Mouse (Mus musculus) thymus, adult 2 months (tissue): ENCODE measurements around the gene Pthlh.

ENCODE experiments used
- CTCF ChIP-seq: fragments of 200-500 bp; IDR thresholded peaks from 2 replicates; pipeline ENCODE4 v1.5.1; 2012; ENCODE audit warnings: mild to moderate bottlenecking, control low read depth, low read length, moderate library complexity, borderline replicate concordance; ENCODE audit not compliant: control insufficient read depth, poor library complexity, insufficient read depth; ENCODE audit errors: extremely low read depth
- POLR2A ChIP-seq: fragments of 200-500 bp; IDR thresholded peaks from 2 replicates; pipeline ENCODE4 v1.6.1; 2012; ENCODE audit warnings: mild to moderate bottlenecking, low read length, control low read depth, moderate library complexity; ENCODE audit not compliant: control insufficient read depth, poor library complexity, insufficient read depth; ENCODE audit errors: extremely low read depth

- TF ChIP-seq CTCF (no peak), POLR2A (no peak)
Observed at GRCm38 (mm10) chr6:147268143-147268790, 4.3 kb upstream of the Pthlh start.
